Mouse (Mus musculus) myocyte (in vitro differentiated cells): ENCODE data around the gene Pfdn4. TPM values are rescaled to one million over a fixed set of nuclear protein-coding genes. Genes with fewer than 3 reads are reported as not detected.

Experiments
- H3K27me3 ChIP-seq: one replicate; pipeline ENCODE4 v1.6.1; 2011; ENCODE audit not compliant: control insufficient read depth, insufficient read depth, insufficient read length
- H3K36me3 ChIP-seq: one replicate; pipeline ENCODE4 v1.6.1; 2011; ENCODE audit not compliant: control insufficient read depth, insufficient read depth
- H3K4me2 ChIP-seq: one replicate; pipeline ENCODE4 v1.6.1; 2011; ENCODE audit warnings: low read depth, control low read depth
- H3K4me3 ChIP-seq: one replicate; pipeline ENCODE4 v1.5.1; 2011; ENCODE audit warnings: mild to moderate bottlenecking, control low read depth, moderate library complexity
- H3K79me2 ChIP-seq: one replicate; pipeline ENCODE4 v1.6.1; 2011; ENCODE audit not compliant: control insufficient read depth, insufficient read depth
- H3ac ChIP-seq: one replicate; pipeline ENCODE4 v1.6.1; 2011; ENCODE audit not compliant: control insufficient read depth, insufficient read length
- CEBPB ChIP-seq: IDR thresholded peaks from 2 replicates; pipeline ENCODE4 v1.6.1; 2011; ENCODE audit warnings: mild to moderate bottlenecking, moderate library complexity; ENCODE audit not compliant: poor library complexity, insufficient read depth, severe bottlenecking
- E2F4 ChIP-seq: IDR thresholded peaks from one replicate; pipeline ENCODE4 v1.6.1; 2011; ENCODE audit warnings: mild to moderate bottlenecking, control low read depth, moderate library complexity; ENCODE audit not compliant: insufficient read depth
- MAX ChIP-seq: IDR thresholded peaks from one replicate; pipeline ENCODE4 v1.6.1; 2011; ENCODE audit warnings: low read depth, mild to moderate bottlenecking, control low read depth
- MYOD1 ChIP-seq, 3 experiments: IDR thresholded peaks; one replicate each; pipeline ENCODE4 v1.6.1; 2011; ENCODE audit warnings: control low read depth in 2 of 3, low read depth in 2 of 3, mild to moderate bottlenecking in 2 of 3, moderate library complexity in 1 of 3; ENCODE audit not compliant: insufficient read length in 2 of 3, control insufficient read depth in 1 of 3
- MYOG ChIP-seq, 3 experiments: IDR thresholded peaks; one replicate each; pipeline ENCODE4 v1.6.1; 2011; ENCODE audit warnings: control low read depth in 2 of 3, low read depth in 2 of 3, mild to moderate bottlenecking in 2 of 3; ENCODE audit not compliant: insufficient read length in 2 of 3, control insufficient read depth in 1 of 3, insufficient read depth in 1 of 3
- POLR2A ChIP-seq: IDR thresholded peaks from one replicate; pipeline ENCODE4 v1.6.1; 2011; ENCODE audit warnings: low read depth, mild to moderate bottlenecking, control low read depth, moderate library complexity; ENCODE audit not compliant: insufficient read length
- POLR2AphosphoS2 ChIP-seq: IDR thresholded peaks from one replicate; pipeline ENCODE4 v1.6.1; 2011; ENCODE audit warnings: low read depth, control low read depth; ENCODE audit not compliant: insufficient read length
- REST ChIP-seq: IDR thresholded peaks from one replicate; pipeline ENCODE4 v1.6.1; 2011; ENCODE audit warnings: mild to moderate bottlenecking, control low read depth, moderate library complexity; ENCODE audit not compliant: insufficient read depth, insufficient read length
- SRF ChIP-seq: IDR thresholded peaks from one replicate; pipeline ENCODE4 v1.6.1; 2011; ENCODE audit warnings: low read depth; ENCODE audit not compliant: control insufficient read depth, insufficient read length
- TCF12 ChIP-seq: IDR thresholded peaks from one replicate; pipeline ENCODE4 v1.6.1; 2011; ENCODE audit warnings: mild to moderate bottlenecking, control low read depth; ENCODE audit not compliant: poor library complexity, insufficient read depth, severe bottlenecking
- TCF3 ChIP-seq: IDR thresholded peaks from one replicate; pipeline ENCODE4 v1.6.1; 2011; ENCODE audit warnings: low read depth, control low read depth; ENCODE audit not compliant: insufficient read length
- USF1 ChIP-seq: IDR thresholded peaks from one replicate; pipeline ENCODE4 v1.6.1; 2011; ENCODE audit warnings: low read depth, mild to moderate bottlenecking, control low read depth, moderate library complexity
- polyA plus RNA-seq: library from polyadenylated mRNA; unstranded; fragments of >200 nt; fragmentation: generic; extraction: Trizol; gene quantifications from one replicate; pipeline ENCODE4 v1.2.1, GENCODE M21; 2012; ENCODE audit warnings: missing spikeins

Pfdn4 gene
- polyA plus RNA-seq, 1 experiment: 34.0 TPM

DNA sequence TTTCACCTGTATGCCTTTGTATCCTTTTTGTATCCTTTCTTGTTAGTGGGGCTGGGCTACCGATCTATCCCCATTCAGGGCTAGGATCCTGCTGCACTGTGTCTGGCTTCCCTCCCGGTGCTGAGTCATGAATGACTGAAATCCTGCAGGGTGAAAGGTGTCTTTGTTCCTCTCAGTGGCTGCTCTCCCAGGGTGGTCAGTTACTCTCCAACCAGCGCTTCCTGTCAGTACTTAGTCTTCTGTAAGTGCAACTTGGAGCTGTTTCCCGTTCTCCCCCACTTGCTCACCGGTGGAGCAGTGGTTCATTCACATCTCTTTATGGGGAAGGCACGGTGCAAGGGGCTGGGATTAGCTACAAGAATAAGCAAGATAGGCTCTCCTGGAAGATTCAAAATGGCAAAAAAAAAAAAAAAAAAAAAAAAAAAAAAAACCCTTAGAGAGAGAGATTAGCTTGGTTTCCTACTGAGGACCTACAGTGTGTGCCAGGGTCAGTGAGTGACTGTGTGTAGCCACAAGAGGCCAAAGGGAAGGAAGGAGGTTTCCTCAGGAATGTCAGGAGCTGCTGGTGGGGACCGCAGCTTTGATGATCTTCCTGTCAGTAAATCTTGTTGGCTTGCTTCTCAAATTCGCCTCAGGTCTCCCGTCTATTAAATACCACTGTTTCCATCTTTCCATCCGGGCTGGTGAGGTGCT is 26.5 kb upstream of the Pfdn4 start:
- Histone ChIP-seq H3ac (no peak overlapping the region), H3K4me2 (peak overlapping the region; percentile 51), H3K4me3 (no peak overlapping the region), H3K27me3 (no peaks in the 10 kb centered on the region), H3K79me2 (no peaks in the 10 kb centered on the region), H3K36me3 (no peaks in the 10 kb centered on the region)
- no peak for TF ChIP-seq MAX
- no peak for TF ChIP-seq MYOG (IDR thresholded peaks at IDR 0.05; ENCODE audit: control insufficient read depth in 1 of 3, insufficient read depth in 1 of 3, insufficient read length in 2 of 3, low read depth in 2 of 3)
- TF ChIP-seq E2F4: no peak
- TF ChIP-seq MYOD1 (IDR thresholded peaks at IDR 0.05; ENCODE audit: control insufficient read depth in 1 of 3, insufficient read length in 2 of 3, low read depth in 2 of 3): no peak

DNA sequence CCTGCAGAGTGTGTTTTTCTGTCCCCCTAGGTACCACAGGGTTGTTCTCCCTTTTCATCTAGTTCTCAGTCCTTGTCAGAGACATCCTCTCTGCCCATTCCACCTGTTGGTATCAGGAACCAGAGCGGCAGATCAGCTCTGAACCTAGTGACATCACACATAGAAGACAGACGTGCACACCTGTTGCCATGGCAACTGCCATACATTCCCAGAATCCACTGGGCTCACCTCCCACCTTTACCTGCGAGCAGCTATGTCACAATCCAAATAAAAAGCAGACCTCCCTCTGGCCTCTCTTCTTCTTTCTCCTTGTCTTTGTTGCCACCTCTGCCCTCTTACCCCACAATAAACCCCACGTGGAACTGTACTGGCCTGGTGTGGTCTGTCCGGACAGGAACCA is 25.6 kb upstream of the Pfdn4 start:
- no peak overlapping the region for H3K4me3 ChIP-seq
- H3K4me2 ChIP-seq: peak overlapping the region; percentile 51
- no peaks in the 10 kb centered on the region for H3K79me2 ChIP-seq
- TF ChIP-seq E2F4 (no peak), CEBPB (no peak), TCF3 (no peak), POLR2A (no peak), TCF12 (no peak), REST (no peak), POLR2AphosphoS2 (no peak), MYOD1 (IDR thresholded peaks at IDR 0.05; ENCODE audit: control insufficient read depth in 1 of 3, insufficient read length in 2 of 3, low read depth in 2 of 3) (no peak), SRF (no peak), MAX (no peak), USF1 (no peak), MYOG (IDR thresholded peaks at IDR 0.05; ENCODE audit: control insufficient read depth in 1 of 3, insufficient read depth in 1 of 3, insufficient read length in 2 of 3, low read depth in 2 of 3) (no peak)
- no peaks in the 10 kb centered on the region for H3K36me3 ChIP-seq
- H3K27me3 ChIP-seq: no peaks in the 10 kb centered on the region
- H3ac ChIP-seq: no peak overlapping the region

DNA sequence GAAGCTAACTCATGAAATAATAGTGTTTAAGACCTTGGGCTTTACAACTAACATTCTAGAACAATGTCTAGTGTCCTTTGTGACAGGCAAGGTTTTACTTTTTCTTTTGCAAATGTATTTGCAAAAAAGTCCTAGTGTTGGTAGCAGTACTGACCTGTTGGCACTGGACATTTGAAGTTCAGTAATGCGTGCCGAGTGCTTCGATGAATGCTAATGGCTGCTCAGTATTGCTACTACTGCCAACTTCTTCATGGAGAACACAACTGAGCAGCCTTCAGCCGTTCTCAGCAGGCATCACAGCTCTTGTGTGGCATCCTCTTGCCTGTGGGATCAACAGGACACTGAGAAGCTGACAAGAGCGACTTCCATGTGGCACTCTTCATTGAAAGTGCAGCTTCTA is 22.1 kb upstream of the Pfdn4 start:
- no peak overlapping the region for H3K4me3 ChIP-seq
- no peaks in the 10 kb centered on the region for H3K27me3 ChIP-seq
- TF ChIP-seq SRF: no peak
- no peak overlapping the region for H3K4me2 ChIP-seq
- H3K36me3 ChIP-seq: no peaks in the 10 kb centered on the region
- H3ac ChIP-seq: no peak overlapping the region
- H3K79me2 ChIP-seq: no peaks in the 10 kb centered on the region

DNA sequence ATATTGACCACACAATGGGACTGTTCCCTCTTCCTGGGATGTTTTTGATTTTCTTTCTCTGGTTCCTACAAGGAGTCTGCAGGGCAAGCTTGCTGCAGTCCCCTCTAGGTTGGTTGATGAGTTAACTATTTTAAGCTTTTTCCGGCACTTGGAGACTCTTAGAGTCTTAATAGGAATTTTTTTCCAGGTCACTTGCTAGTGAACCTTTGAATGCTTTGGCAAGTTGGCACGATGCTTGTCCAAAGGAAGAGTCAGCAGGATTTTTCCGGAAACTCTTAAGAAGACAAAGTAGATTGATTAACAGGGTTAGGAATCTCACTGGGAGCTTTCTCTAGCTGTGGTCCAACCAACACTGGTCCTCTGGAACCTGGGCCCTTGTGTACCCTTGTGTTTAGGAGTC is 21.1 kb upstream of the Pfdn4 start:
- TF ChIP-seq TCF3 (no peak), MAX (no peak), USF1 (no peak), CEBPB (no peak), REST (no peak), MYOD1 (IDR thresholded peaks at IDR 0.05; ENCODE audit: control insufficient read depth in 1 of 3, insufficient read length in 2 of 3, low read depth in 2 of 3) (no peak), E2F4 (no peak), POLR2AphosphoS2 (no peak), TCF12 (no peak), POLR2A (no peak), SRF (no peak), MYOG (IDR thresholded peaks at IDR 0.05; ENCODE audit: control insufficient read depth in 1 of 3, insufficient read depth in 1 of 3, insufficient read length in 2 of 3, low read depth in 2 of 3) (no peak)
- H3K4me2 ChIP-seq: no peak overlapping the region
- no peak overlapping the region for H3ac ChIP-seq
- H3K36me3 ChIP-seq: no peaks in the 10 kb centered on the region
- no peaks in the 10 kb centered on the region for H3K27me3 ChIP-seq
- no peaks in the 10 kb centered on the region for H3K79me2 ChIP-seq
- H3K4me3 ChIP-seq: no peak overlapping the region

DNA sequence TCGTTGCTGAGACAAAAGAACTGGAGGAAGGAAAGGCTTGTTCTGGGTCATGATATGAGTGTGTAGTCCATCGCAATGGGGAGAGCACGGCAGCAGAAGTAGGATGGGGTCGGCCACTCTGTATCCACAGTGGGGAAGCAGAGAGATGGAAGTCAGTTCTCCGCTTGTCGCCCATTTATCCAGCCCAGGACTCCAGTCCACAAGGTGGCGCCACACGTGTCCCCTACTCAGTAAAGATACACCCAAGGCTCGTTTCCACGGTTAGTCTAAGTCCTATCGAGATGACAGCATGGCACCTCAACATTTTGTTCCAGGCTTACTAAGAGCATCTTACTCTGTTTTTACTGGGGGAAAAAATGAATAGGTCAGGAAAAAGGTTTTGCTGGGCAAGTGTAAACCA is 20.0 kb upstream of the Pfdn4 start:
- Histone ChIP-seq H3K79me2 (no peaks in the 10 kb centered on the region), H3K4me2 (no peak overlapping the region), H3ac (no peak overlapping the region), H3K4me3 (no peak overlapping the region), H3K27me3 (no peaks in the 10 kb centered on the region), H3K36me3 (no peaks in the 10 kb centered on the region)
- TF ChIP-seq MYOD1 (IDR thresholded peaks at IDR 0.05; ENCODE audit: control insufficient read depth in 1 of 3, insufficient read length in 2 of 3, low read depth in 2 of 3) (no peak), TCF3 (no peak), POLR2AphosphoS2 (no peak), E2F4 (no peak), CEBPB (no peak), MYOG (IDR thresholded peaks at IDR 0.05; ENCODE audit: control insufficient read depth in 1 of 3, insufficient read depth in 1 of 3, insufficient read length in 2 of 3, low read depth in 2 of 3) (no peak), TCF12 (no peak), MAX (no peak), SRF (no peak), USF1 (no peak), REST (no peak)
